Mouse (Mus musculus) liver, adult 2 months (tissue): Measurements from ENCODE around the gene Scaf4.
A peak's percentile ranks its signal among the peaks of the same experiment; 100 is the strongest.

Source experiments
- CTCF ChIP-seq: fragments of 200-500 bp; IDR thresholded peaks from 2 replicates; pipeline ENCODE4 v1.5.1; 2011; ENCODE audit warnings: low read depth, low read length, control low read depth
- POLR2A ChIP-seq: fragments of 200-500 bp; IDR thresholded peaks from 2 replicates; pipeline ENCODE4 v1.6.1; 2011; ENCODE audit warnings: low read length, control low read depth; ENCODE audit not compliant: insufficient read depth; ENCODE audit errors: extremely low read depth

- peak; percentile 32; the same call in 1 of the 2 replicates for TF ChIP-seq CTCF
- TF ChIP-seq POLR2A = peak; percentile 74
Observed at GRCm38 (mm10) chr16:90283905-90284891, at the start of gene Scaf4.
